Mouse (Mus musculus) heart, embryonic 16.5 days (tissue): ENCODE measurements at regions not wholly inside any gene's neighbourhood (a gene's known extent, or its start where the extent isn't known, plus 50 kb on each side); places are given as distances from the start of the nearest gene placed in this dataset.

Experiments
- ATAC-seq: fragments of 200-750 bp; cut with Nextera tagmentation; replicated peaks from 2 replicates; pipeline ENCODE4 v1.8.0; 2017; ENCODE audit warnings: moderate number of reproducible peaks; ENCODE audit not compliant: insufficient read depth, low FRiP score; ENCODE audit errors: extremely low read depth
- H3K27ac ChIP-seq: fragments of 300-500 bp; sonication (generic); 2 replicates; pipeline ENCODE4 v1.5.1; 2014; ENCODE audit warnings: mild to moderate bottlenecking, low read length, control low read depth, moderate library complexity
- H3K27me3 ChIP-seq: fragments of 300-500 bp; sonication (generic); 2 replicates; pipeline ENCODE4 v1.6.1; 2014; ENCODE audit warnings: low read length, mixed read lengths; ENCODE audit not compliant: control insufficient read depth, insufficient read depth
- H3K36me3 ChIP-seq: fragments of 300-500 bp; sonication (generic); 2 replicates; pipeline ENCODE4 v1.6.1; 2014; ENCODE audit not compliant: control insufficient read depth, insufficient read depth
- H3K4me1 ChIP-seq: fragments of 300-500 bp; sonication (generic); 2 replicates; pipeline ENCODE4 v1.6.1; 2014; ENCODE audit warnings: low read length, mixed read lengths; ENCODE audit not compliant: control insufficient read depth, insufficient read depth
- H3K4me2 ChIP-seq: fragments of 300-500 bp; sonication (generic); 2 replicates; pipeline ENCODE4 v1.6.1; 2014; ENCODE audit warnings: low read depth, mild to moderate bottlenecking, control low read depth, low read length
- H3K4me3 ChIP-seq: fragments of 300-500 bp; sonication (generic); 2 replicates; pipeline ENCODE4 v1.5.1; 2014; ENCODE audit warnings: mild to moderate bottlenecking, control low read depth, low read length
- H3K9ac ChIP-seq: fragments of 300-500 bp; sonication (generic); 2 replicates; pipeline ENCODE4 v1.6.1; 2014; ENCODE audit warnings: low read length, control low read depth
- H3K9me3 ChIP-seq: fragments of 300-500 bp; sonication (generic); replicated peaks from 2 replicates; pipeline ENCODE4 v1.6.1; 2016; ENCODE audit warnings: low read length; ENCODE audit not compliant: control insufficient read depth
- WGBS: fragments of 180-500 bp; shearing (Covaris S2); extraction: QIAGEN DNeasy Blood & Tissue Kit; methylation state at CpG from one replicate; pipeline ENCODE4 v1.1.7; 2014; 5-methylcytosine and 5-hydroxymethylcytosine counted together

GRCm38 (mm10) chr13:6153657-6154056, 292.4 kb downstream of the Klf6 start:
- ATAC-seq: no peak
- 60% methylated on average over 4 of the region's 4 CpGs for WGBS
- H3K9me3 ChIP-seq: no peaks in the 10 kb centered on the region

DNA sequence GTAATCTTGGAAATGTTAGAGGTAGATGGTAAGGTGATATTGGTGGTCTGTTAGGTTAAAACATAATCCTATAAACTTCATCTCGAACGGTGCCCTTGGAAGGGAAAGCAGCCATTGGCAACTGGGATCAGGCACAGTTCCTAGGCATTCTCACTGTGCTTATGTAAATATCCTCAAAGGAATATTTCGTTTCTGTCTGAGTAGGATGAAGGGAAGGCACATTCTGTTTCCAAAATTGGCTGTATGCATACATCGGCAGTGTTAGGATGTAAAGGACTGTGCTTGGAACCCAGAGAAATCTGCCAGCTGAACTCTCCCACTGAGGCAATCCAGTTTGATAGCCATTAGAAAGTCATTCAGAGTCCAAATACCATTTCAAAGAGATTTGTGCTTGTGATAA, 294.9 kb downstream of the Klf6 start:
- Histone ChIP-seq H3K4me2 (no peak overlapping the region), H3K9ac (no peak overlapping the region), H3K4me1 (no peaks in the 10 kb centered on the region), H3K36me3 (no peaks in the 10 kb centered on the region), H3K27ac (no peak overlapping the region), H3K27me3 (no peaks in the 10 kb centered on the region), H3K9me3 (no peaks in the 10 kb centered on the region), H3K4me3 (no peak overlapping the region)
- no peak for ATAC-seq
- 80% methylated on average over 4 of the region's 4 CpGs for WGBS

More at GRCm38 (mm10) chr13:6153657-6154056, 292.4 kb downstream of the Klf6 start:
- H3K4me2 ChIP-seq: no peak overlapping the region
- no peak overlapping the region for H3K9ac ChIP-seq
- no peaks in the 10 kb centered on the region for H3K27me3 ChIP-seq
- no peak overlapping the region for H3K27ac ChIP-seq
- no peaks in the 10 kb centered on the region for H3K4me1 ChIP-seq
- H3K4me3 ChIP-seq: no peak overlapping the region
- no peaks in the 10 kb centered on the region for H3K36me3 ChIP-seq

GRCm38 (mm10) chr13:6157029-6157428, 295.7 kb downstream of the Klf6 start:
- Histone ChIP-seq H3K27me3 (no peaks in the 10 kb centered on the region), H3K36me3 (no peaks in the 10 kb centered on the region), H3K4me3 (no peak overlapping the region), H3K9ac (no peak overlapping the region), H3K4me2 (no peak overlapping the region), H3K4me1 (no peaks in the 10 kb centered on the region), H3K9me3 (no peaks in the 10 kb centered on the region), H3K27ac (no peak overlapping the region)
- no peak for ATAC-seq
- WGBS: 69% methylated on average over 3 of the region's 3 CpGs

DNA sequence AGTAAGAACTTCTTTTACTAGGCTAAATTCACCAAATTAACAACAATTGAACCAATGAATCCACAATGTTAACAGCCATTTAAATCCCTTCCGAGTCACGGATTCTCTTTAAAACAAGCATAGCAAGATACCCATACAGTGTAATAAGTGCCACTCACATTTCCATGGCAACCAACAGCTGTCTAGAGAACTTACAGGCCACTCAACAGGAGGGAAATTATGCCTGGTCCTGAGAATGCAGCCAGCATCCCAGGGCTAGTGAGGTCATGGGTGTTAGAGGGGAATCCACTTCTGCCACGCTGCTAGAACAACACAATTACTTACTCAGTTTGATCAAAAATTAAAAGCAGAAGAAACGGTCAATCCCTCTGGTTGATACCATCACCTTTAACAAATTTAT, 296.7 kb downstream of the Klf6 start:
- WGBS: 71% methylated on average over 4 of the region's 4 CpGs

DNA sequence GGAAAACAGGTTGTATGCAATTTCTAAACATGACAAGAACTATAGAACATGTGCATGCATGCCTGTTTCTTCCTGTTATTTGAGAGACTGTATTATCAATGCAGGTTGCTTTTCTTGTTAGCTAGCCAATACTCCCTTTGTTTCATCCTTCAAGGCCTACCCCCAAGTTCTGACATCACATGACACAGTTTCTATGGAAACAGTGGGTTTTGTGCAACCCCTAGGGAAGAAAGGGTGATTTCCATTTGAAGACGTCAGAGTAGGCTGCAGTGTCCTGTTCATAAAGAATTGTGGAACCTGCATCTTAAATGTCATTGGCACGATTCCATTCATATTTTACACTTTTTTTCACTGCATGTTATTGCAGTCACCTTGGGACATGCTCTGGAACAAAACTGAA, 298.1 kb downstream of the Klf6 start:
- Histone ChIP-seq H3K4me3 (no peak overlapping the region), H3K4me1 (no peaks in the 10 kb centered on the region), H3K27me3 (no peaks in the 10 kb centered on the region), H3K9me3 (no peaks in the 10 kb centered on the region), H3K36me3 (no peaks in the 10 kb centered on the region), H3K9ac (no peak overlapping the region), H3K4me2 (no peak overlapping the region), H3K27ac (no peak overlapping the region)
- WGBS: 41% methylated on average over 2 of the region's 2 CpGs
- ATAC-seq: no peak

More for the DNA sequence above, 296.7 kb downstream of the Klf6 start:
- no peak overlapping the region for H3K4me2 ChIP-seq
- no peaks in the 10 kb centered on the region for H3K4me1 ChIP-seq
- H3K27ac ChIP-seq: no peak overlapping the region
- no peak overlapping the region for H3K4me3 ChIP-seq
- no peaks in the 10 kb centered on the region for H3K9me3 ChIP-seq
- no peaks in the 10 kb centered on the region for H3K36me3 ChIP-seq
- ATAC-seq: no peak
- no peaks in the 10 kb centered on the region for H3K27me3 ChIP-seq
- H3K9ac ChIP-seq: no peak overlapping the region

DNA sequence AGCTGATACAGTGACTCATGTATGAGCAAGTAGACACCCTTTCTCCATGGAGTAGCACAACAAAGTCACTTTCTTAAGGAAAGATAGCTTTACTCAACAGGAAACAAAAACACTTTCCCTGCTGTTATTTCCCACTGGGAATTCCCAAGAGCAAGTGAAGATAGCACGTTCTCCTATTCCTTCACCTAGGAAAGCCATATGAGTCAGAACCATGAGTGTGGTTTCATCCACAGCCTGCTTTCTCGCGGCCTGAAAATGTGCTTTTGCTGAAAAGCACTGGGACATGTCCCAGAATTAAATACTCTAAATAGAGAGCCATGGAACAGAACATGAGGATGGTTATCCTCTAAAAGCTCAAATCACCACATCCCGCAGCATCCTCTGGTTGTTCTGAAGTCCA, 304.6 kb downstream of the Klf6 start:
- no peak overlapping the region for H3K4me2 ChIP-seq
- WGBS: 78% methylated on average over 4 of the region's 4 CpGs
- no peak overlapping the region for H3K4me3 ChIP-seq
- no peak overlapping the region for H3K9ac ChIP-seq
- no peaks in the 10 kb centered on the region for H3K27me3 ChIP-seq
- no peak overlapping the region for H3K27ac ChIP-seq
- H3K36me3 ChIP-seq: no peaks in the 10 kb centered on the region
- H3K4me1 ChIP-seq: peaks cover 6% of the 10 kb centered on the region; the same call in 1 of the 2 replicates
- ATAC-seq: no peak
- H3K9me3 ChIP-seq: no peaks in the 10 kb centered on the region

DNA sequence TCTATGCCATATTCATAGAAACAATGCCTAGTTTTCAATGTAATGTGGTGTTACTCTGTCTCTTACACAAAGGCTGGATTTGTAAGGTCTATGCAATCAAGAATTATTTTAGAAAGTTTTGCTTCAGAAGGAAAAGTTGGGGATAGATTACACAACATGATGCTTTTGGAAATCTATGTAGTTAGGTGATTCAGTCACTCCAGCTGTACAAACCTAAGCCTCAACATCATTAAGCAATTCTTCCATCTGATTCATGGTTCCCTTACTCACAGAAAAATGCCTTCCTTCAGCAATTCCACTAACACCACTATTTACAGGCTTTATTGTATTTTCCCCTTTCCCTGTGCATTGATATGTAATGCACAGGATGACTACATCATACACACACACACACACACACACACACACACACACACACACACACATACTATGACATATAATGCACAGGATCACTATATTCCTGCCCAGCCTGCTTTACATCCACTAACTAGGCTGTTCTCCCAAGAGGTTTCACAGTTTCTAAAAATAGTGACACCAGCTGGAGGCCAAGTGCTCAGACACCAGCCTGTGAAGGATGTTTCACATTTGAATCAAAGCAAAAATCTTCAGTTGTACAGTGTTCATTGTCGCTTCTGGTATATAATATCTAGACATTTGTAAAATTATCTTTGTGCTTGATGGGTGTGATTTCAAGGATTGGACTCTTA, 305.9 kb downstream of the Klf6 start:
- Histone ChIP-seq H3K4me2 (no peak overlapping the region), H3K27me3 (no peaks in the 10 kb centered on the region), H3K36me3 (no peaks in the 10 kb centered on the region), H3K27ac (no peak overlapping the region), H3K4me1 (peaks cover 6% of the 10 kb centered on the region; the same call in 1 of the 2 replicates), H3K4me3 (no peak overlapping the region), H3K9ac (no peak overlapping the region), H3K9me3 (no peaks in the 10 kb centered on the region)
- WGBS: 56% methylated on average over 1 of the region's 1 CpGs
- ATAC-seq: no peak; the same call in 1 of the 2 replicates

GRCm38 (mm10) chr13:6173095-6173494, 311.8 kb downstream of the Klf6 start:
- ATAC-seq: no peak
- Histone ChIP-seq H3K4me2 (no peak overlapping the region), H3K27me3 (no peaks in the 10 kb centered on the region), H3K9me3 (no peaks in the 10 kb centered on the region), H3K27ac (no peak overlapping the region), H3K4me3 (no peak overlapping the region), H3K36me3 (no peaks in the 10 kb centered on the region), H3K4me1 (no peaks in the 10 kb centered on the region), H3K9ac (no peak overlapping the region)

GRCm38 (mm10) chr13:6178362-6179070, 317.2 kb downstream of the Klf6 start:
- no peak for ATAC-seq
- H3K9me3 ChIP-seq: no peaks in the 10 kb centered on the region
- no peak overlapping the region for H3K9ac ChIP-seq
- H3K4me3 ChIP-seq: no peak overlapping the region
- no peaks in the 10 kb centered on the region for H3K36me3 ChIP-seq
- H3K4me2 ChIP-seq: no peak overlapping the region
- H3K4me1 ChIP-seq: no peaks in the 10 kb centered on the region
- 68% methylated on average over 9 of the region's 9 CpGs for WGBS
- no peak overlapping the region for H3K27ac ChIP-seq
- H3K27me3 ChIP-seq: no peaks in the 10 kb centered on the region
